Mouse (Mus musculus) neural tube, embryonic 11.5 days (tissue): ENCODE data around the gene Itga5. TPM values are rescaled to one million over a fixed set of nuclear protein-coding genes. Genes with fewer than 3 reads are reported as not detected.

Experiments used
- microRNA-seq: library from miRNA; unstranded; fragments of <30 nt; microRNA quantifications from one replicate; pipeline ENCODE4, GENCODE M21; 2016
- polyA plus RNA-seq: library from polyadenylated mRNA; unstranded; fragments of >200 nt; fragmentation: Nextera tagmentation; extraction: Ambion mirVana; gene quantifications from 2 replicates; pipeline ENCODE4 v1.2.1, GENCODE M21; 2014

The Itga5 gene
- polyA plus RNA-seq, 1 experiment from 2014 or later = 21.3 TPM

Small RNA genes within 50 kb of the gene (microRNA-seq; reads per million reads assigned to microRNA genes)
- not detected for gene Mir6963

Other genes starting within 250 kb of the Itga5 start
- gene Smug1, start 199.7 kb downstream of the Itga5 start, polyA plus RNA-seq = 55.9 and 65.4 TPM in 2 replicates
- gene Cbx5, start 126.9 kb downstream of the Itga5 start, polyA plus RNA-seq = 187 and 189 TPM in 2 replicates
- 1,373 and 1,392 TPM in 2 replicates for gene Hnrnpa1, start 126.3 kb downstream of the Itga5 start, polyA plus RNA-seq
- 6.5 and 7.3 TPM in 2 replicates for gene Nfe2, start 108.4 kb downstream of the Itga5 start, polyA plus RNA-seq
- gene Copz1, start 94.0 kb downstream of the Itga5 start, polyA plus RNA-seq = 307 and 317 TPM in 2 replicates
- gene Gpr84, start 56.2 kb downstream of the Itga5 start, polyA plus RNA-seq = 0.34 and 0.50 TPM in 2 replicates
- gene Zfp385a, start 26.7 kb downstream of the Itga5 start, polyA plus RNA-seq = 26.1 and 27.5 TPM in 2 replicates
- not detected in 2 replicates for gene Gtsf1, start 63.7 kb upstream of the Itga5 start, polyA plus RNA-seq
- not detected in 2 replicates for gene Gtsf2, start 81.7 kb upstream of the Itga5 start, polyA plus RNA-seq
- gene Nckap1l, start 87.0 kb upstream of the Itga5 start, polyA plus RNA-seq = 1.7 and 2.0 TPM in 2 replicates
- 26.8 and 27.6 TPM in 2 replicates for gene Pde1b, start 136.3 kb upstream of the Itga5 start, polyA plus RNA-seq
- gene Ppp1r1a, start 171.2 kb upstream of the Itga5 start, polyA plus RNA-seq = 34.7 and 35.6 TPM in 2 replicates
- not detected in 2 replicates for gene Glycam1, start 198.3 kb upstream of the Itga5 start, polyA plus RNA-seq